Mouse (Mus musculus) T-helper 1 cell (primary cell): Measurements from ENCODE around the gene Ccdc158.

Experiments
- in situ Hi-C: fragments of 300-600 bp; cut with MboI, MseI; formaldehyde crosslinking; loops from one replicate; pipeline ENCODE4 v1.15.1; 2025; ENCODE audit warnings: high pct_unique_total_duplicates

Ccdc158 gene

DNA sequence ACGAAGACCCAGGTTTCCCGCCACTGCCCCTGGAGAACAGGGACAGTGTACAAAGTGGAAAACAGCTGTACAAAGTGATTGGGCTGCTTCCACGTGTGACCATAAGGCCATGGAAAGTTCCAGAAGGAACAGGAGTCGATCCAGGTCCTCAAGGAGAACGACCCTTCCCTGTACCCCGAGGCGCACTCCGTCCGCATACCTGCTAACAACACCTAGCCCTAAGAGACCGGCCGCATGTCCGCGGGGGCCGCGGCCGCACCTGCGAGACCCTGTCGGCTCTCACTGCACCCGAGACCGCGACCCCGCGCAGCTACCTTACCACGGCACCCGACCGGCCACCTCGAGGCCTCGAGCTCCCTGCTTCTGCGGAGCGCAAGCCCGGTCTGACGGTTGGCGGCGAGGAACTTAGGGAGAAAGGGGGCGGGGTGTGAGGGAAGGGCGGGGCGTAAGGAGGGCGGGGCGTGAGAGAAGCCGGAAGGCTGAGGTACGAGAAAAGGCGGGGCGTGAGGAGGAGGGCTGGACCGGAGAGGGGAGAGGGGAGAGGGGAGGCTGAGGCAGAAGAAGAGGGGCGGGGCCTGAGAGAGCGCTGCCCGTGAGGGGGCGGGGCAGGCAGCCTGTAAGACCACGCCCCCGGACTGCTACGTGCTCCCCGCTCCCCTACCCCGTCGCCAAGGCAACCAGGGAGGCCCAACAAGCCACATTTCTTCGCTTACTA is at the start of gene Ccdc158:
Gene Ccdc158, minus strand, starts transcription at position 413 of the 715 bp plus-strand sequence.
- in situ Hi-C loops: no loop called here

- in situ Hi-C loops: no loop called here
These were observed 46.5 kb upstream of the Ccdc158 start for GRCm38 (mm10) chr5:92721610-92722009.

DNA sequence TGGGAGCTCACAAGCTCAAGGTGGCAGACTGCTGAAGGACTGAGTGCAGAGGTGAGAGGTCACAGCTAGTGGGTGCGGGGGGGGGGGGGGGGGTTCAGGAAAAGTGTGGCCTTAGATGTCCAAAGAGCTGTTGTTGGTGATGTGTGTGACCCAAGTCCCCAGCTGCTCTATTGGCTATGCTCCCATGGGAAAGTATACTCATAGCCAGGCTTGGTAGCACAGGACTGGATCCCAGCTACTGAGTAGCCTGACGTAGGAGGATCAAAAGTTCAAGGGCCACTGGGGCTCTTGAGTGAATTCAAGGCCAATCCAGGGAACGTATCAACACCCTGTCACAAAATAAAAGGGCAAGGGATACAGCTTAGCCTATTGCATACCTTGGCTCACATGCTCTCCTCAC is 43.8 kb upstream of the Ccdc158 start:
- in situ Hi-C loops: no loop called here

DNA sequence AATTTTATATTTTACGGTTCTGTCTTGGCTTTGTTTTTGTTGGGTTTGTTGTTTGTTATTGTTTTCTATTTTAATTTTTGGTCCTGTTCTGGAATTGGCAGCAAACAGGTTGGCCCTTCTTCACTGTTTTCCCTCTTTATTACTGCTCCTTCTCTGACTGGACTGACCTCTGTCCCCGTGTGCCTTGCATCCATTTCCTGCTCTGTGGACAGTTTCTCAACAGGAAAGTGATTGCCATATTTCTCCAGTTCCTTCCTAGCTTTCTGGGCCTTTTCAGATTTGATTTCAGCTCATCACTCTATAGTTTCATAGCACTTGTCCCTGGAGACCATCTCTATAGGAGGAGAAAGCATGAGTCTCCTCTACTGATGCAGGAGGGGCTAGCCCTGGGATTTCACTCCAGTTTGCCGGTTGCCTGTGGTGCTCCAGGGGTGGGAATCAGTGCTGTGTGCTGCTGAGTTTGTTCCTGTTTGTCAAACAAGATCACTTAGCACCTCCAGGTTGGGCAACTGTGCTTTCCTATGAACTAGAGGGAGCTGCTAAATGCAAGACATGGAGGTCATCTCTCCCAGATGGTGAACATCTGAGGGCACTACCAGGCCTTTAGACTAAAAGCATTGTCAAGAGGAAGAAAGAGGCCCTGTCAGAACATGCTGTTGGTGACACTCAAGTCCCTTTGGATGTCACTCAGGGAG is 42.7 kb upstream of the Ccdc158 start:
- in situ Hi-C loops: no loop called here

GRCm38 (mm10) chr5:92715890-92716289 is 40.8 kb upstream of the Ccdc158 start:
- in situ Hi-C loops: no loop called here

GRCm38 (mm10) chr5:92715319-92715718 is 40.2 kb upstream of the Ccdc158 start:
- in situ Hi-C loops: no loop called here

- in situ Hi-C loops: no loop called here
These were observed 39.8 kb upstream of the Ccdc158 start for GRCm38 (mm10) chr5:92714886-92715285.

- in situ Hi-C loops: no loop called here
These were observed 37.7 kb upstream of the Ccdc158 start for GRCm38 (mm10) chr5:92712621-92713395.

DNA sequence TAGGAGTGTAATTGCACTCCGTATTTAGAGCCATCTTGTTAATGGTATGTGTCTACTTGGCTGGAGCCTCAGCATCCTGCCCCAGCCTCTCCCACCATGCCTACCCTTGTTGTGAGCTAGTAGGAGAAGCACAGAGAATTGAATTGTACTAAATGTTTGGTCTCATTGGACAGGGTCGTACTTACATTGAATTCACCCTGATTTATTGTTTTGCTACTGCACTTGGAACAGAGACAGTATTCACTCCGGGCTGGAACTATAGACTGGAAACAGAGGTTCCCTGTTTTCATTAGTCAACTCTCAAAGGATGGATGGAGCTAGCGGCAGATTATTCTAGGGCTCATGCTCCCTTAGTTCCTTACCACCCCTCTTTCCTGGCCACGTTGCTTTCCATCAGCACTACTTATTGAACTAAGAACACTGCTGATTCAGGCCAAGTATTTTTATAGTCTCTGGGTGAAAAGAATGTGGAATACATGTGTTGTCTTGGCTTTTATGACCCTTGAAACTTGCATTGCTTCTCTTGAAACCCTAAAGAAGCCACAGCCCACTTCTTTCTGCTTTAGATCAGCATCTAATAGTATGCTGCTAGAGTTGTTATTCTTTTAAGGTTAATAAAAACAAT is 36.7 kb upstream of the Ccdc158 start:
- in situ Hi-C loops: no loop called here

- in situ Hi-C loops: no loop called here
These were observed 35.7 kb upstream of the Ccdc158 start for GRCm38 (mm10) chr5:92710779-92711178.

GRCm38 (mm10) chr5:92707921-92708491 is 32.9 kb upstream of the Ccdc158 start:
- in situ Hi-C loops: no loop called here

GRCm38 (mm10) chr5:92703671-92704070 is 28.6 kb upstream of the Ccdc158 start:
- in situ Hi-C loops: no loop called here

DNA sequence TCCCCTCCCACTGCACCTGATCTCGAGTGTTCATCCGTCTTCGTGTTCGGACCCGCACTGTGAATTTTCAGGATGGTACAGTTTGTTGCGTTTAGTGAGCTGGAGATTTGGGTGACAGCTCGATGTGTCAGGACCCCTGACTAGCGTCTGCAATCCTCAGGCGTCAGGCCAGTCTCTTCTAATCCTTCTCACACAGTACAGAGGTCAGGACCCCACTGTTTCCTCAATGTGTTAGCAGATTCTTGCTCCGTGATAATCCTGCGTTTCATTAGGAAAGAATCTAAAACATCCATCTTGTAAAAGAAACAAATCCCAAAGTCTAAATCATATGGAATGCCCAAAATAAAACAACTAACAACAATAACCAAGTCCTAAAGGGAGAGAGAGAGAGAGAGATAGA is 26.7 kb upstream of the Ccdc158 start:
- in situ Hi-C loops: no loop called here

- in situ Hi-C loops: no loop called here
These were observed 23.9 kb upstream of the Ccdc158 start for GRCm38 (mm10) chr5:92698837-92699529.

GRCm38 (mm10) chr5:92698131-92698836 is 23.2 kb upstream of the Ccdc158 start:
- in situ Hi-C loops: no loop called here

- in situ Hi-C loops: no loop called here
These were observed 19.4 kb upstream of the Ccdc158 start for GRCm38 (mm10) chr5:92694316-92694995.

DNA sequence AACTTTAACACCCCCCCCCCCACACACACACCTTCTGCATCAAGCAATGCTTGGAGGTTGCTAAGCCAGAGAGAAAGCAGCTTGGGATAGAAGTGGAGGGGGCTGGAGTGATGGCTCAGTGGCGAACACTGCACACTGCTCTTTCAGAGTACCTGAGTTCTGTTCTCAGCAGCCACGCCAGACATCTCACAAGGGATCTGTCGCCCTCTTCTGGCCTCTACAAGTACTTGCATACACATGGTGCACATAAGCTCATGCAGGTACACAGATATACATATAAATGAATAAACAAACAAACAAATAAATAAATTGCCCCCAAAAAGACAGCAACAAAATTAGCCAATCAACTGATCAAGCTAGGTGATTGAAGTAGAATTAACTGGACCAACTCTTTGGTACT is 18.7 kb upstream of the Ccdc158 start:
- in situ Hi-C loops: no loop called here

GRCm38 (mm10) chr5:92692206-92693007 is 17.3 kb upstream of the Ccdc158 start:
- in situ Hi-C loops: no loop called here

- in situ Hi-C loops: no loop called here
These were observed 13.5 kb upstream of the Ccdc158 start for GRCm38 (mm10) chr5:92688569-92688968.
